Mouse (Mus musculus) liver, adult 2 months (tissue): ENCODE results near the gene Dusp2.

ENCODE experiments used
- CTCF ChIP-seq: fragments of 200-500 bp; IDR thresholded peaks from 2 replicates; pipeline ENCODE4 v1.5.1; 2011; ENCODE audit warnings: low read depth, low read length, control low read depth
- POLR2A ChIP-seq: fragments of 200-500 bp; IDR thresholded peaks from 2 replicates; pipeline ENCODE4 v1.6.1; 2011; ENCODE audit warnings: low read length, control low read depth; ENCODE audit not compliant: insufficient read depth; ENCODE audit errors: extremely low read depth

- TF ChIP-seq POLR2A = no peak
- TF ChIP-seq CTCF = no peak
Measured at GRCm38 (mm10) chr2:127301883-127302282, 34.1 kb upstream of the Dusp2 start.
